Mouse (Mus musculus) stomach, embryonic 15.5 days (tissue): ENCODE data around the gene Rbms1. TPM values are rescaled to one million over a fixed set of nuclear protein-coding genes. Genes with fewer than 3 reads are reported as not detected.

Experiments used
- polyA plus RNA-seq: library from polyadenylated mRNA; unstranded; fragments of >200 nt; fragmentation: Nextera tagmentation; extraction: Ambion mirVana; gene quantifications from 2 replicates; pipeline ENCODE4 v1.2.1, GENCODE M21; 2015

Rbms1 gene
- polyA plus RNA-seq, 1 experiment from 2014 or later: 130 TPM

Other genes starting within 250 kb of the Rbms1 start
- gene Itgb6, start 240.5 kb downstream of the Rbms1 start, polyA plus RNA-seq: 10.1 and 13.2 TPM in 2 replicates